Mouse (Mus musculus) erythroblast, adult 5-6 weeks (primary cell): ENCODE results near the gene Kcnj4. TPM values are rescaled to one million over a fixed set of nuclear protein-coding genes. Genes with fewer than 3 reads are reported as not detected.

Source experiments
- ATAC-seq: replicated peaks from 2 replicates; pipeline ENCODE4 v1.8.0; 2016; ENCODE audit warnings: moderate number of reproducible peaks, mild to moderate bottlenecking, moderate TSS enrichment, inconsistent platforms; ENCODE audit not compliant: poor library complexity, low FRiP score, severe bottlenecking
- total RNA-seq, 2 experiments: library from RNA; stranded (forward) in 1 of 2; stranded (reverse) in 1 of 2; fragments of 150-400 nt in 1 of 2; fragments of 200-764, 138-1000 nt in 1 of 2; gene quantifications; 2 replicates each; pipeline versions ENCODE4 v1.2.3 to v1.2.4; 2015 to 2017; ENCODE audit warnings: low replicate concordance in 2 of 2

Gene Kcnj4
- total RNA-seq (2015; ENCODE audit: low replicate concordance) = not detected in 2 replicates
- total RNA-seq (2017; ENCODE audit: low replicate concordance) = not detected in 2 replicates

DNA sequence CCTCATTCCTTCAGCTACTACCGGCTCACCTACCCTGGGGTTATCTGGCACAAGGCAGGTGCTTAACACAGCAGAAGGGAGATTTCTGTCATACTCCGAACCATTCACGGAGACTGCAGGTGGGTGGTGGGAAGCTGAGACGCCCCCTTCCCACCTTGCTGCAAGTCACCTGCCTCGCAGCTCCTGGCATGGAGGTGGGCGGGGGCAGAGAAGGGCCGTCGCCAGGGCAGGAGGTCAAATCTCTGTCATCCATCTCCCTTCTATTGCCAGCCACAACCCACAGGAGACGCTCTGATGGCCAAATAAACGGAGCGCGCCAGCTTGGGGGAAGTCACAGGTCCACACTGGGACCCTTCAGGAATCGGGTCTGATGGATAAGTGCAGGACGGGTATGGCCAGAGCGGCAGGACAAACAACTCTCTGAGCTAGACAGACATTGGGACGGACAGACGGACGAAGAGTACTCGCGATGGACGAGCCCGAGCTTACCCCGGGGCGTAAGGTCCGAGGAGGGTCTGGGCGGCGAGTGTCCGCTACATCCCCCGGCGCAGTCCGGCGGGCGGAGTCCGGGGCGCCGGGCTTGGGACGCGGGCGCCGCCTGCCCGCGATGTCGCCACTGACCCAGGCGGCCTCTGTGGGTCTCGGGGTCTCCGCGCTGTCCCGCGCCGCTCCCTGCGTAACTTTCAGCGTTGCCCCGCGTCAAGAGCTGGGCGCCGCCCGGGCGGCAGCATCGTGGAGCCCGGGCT lies at the start of gene Kcnj4:
Gene Kcnj4 (minus strand): TSS at position 535 of the 746 bp plus-strand sequence.
- no peak for ATAC-seq

DNA sequence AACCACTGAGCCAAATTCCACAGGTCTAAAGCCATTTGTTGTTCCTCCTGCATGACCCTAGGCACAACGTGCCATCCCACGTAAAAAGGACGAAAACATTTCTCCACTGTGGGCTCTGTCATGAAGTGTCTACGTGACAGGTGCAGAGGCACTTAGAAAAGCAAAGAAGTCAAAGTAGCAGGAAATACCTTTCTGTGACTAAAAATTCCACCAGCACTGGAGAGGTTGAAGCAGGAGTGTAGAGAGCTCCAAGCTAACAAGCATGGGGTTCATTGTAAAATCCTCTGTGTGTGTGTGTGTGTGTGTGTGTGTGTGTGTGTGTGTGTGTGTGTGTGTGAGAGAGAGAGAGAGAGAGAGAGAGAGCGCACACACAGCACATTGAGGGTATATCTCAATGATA lies 47.5 kb upstream of the Kcnj4 start:
- ATAC-seq = no peak

DNA sequence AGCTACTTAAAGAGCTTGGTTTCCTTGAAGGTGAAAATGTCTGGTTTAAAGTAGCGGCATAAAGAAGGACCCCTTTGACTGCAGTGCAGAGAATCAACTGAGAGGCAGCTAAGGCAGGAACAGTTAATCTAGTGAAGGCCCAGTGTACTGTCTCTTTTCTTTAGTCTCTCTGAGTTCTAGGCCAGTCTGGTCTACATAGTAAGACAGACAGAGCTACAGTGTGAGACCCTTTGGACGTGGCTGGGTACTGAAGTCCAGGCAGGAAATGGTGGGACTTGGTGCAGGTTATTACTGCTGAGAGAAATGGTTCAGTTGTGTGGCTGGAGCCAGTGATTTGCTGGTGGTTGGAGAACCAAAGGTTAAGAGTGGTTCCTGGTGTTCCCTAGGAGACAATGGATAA lies 43.2 kb upstream of the Kcnj4 start:
- ATAC-seq = no peak

DNA sequence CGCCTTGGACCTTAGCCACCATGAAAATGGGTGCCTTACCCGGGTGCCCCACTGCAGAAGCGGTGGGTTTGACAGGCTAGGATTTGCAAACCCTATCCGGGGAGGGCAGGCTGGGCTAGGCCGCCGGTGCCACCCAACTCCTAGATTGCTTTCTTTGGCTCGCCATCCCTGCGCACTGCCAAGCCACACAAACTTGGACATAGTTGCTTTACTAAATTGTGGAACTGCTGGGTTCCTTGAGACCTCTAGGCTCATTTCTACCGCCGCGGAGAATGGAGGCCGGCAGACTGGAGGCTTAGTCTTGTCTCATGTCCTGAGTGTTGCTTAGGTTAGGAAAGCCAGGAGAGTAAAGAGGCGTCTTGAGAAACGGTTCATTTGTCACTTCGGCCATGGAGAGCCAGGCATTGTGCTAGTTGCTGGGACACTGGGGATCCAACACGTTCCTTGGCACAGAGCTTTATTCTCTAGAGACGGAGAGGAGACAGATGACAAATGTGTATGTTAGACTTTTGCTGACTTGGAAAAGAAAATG lies 42.3 kb upstream of the Kcnj4 start:
- peak; percentile 15; the same call in 1 of the 2 replicates for ATAC-seq

DNA sequence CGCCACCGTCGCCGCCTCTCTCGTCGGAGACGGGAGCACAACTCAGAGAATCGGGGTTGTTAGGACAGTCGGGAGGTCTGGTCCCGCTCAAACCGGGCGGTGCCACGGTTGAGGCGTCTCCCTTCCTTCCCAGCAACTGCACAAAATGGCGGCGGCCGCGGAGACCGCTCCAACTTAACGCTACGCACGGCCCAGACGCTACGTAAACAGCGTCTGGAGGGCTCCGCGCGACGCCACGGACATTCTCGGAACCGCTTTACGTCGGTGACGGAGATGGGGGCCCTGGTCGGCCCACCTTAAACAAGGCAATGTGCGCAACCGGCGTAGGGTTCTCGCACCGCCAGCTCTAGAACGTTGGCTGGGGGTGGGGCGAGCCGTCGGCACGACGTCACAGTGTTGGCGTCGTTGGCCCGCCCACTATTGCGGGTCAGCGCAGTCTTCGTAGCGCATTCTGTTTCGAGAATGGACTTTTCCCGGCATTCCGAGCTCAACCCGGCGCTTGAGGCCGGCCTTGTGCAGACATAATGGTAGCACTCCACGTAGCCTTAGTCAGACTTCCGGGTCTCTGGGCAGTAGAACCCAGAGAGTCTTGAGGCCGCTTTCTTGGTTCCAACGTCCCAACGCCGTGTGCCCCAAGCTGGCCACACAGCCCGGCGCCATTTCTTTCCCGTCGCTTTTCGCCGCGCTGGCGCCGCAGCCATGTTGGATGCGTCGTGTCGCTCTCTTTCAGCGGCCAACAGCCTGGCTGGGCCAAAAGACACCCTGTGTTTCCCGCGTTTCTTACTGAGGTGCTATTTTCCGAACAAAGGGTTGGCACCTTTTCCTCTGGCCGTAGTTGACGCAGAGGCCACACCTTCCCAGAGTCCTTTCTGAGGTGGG lies 41.6 kb upstream of the Kcnj4 start, which contains the start of gene Ddx17:
Gene Ddx17 (minus strand): TSS at position 332 of the 879 bp plus-strand sequence.
- peak; percentile 92 for ATAC-seq

DNA sequence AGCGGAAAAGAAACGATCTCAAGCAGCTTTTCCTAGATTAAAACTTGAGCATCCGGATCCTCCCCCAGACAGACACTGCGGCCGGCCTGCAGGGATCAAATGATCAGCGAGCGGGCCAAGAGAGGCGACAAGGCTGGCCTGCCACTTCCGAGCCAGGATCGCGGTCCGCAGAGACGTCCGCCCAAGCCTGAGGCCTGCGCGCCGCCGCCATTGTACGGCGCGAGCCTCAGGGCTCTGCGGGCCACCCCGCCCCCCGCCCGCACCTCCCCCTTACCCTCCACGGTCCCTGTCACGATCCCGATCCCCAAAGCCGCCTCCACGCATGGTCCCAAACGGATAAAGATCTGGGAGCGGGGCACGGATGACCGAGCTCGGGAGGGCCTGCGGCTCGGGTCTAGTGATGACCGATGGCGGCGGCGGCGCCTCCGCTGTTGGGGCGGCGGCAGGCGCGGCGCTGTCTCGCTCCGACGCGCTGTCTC lies 40.9 kb upstream of the Kcnj4 start:
- peak; percentile 44 for ATAC-seq

DNA sequence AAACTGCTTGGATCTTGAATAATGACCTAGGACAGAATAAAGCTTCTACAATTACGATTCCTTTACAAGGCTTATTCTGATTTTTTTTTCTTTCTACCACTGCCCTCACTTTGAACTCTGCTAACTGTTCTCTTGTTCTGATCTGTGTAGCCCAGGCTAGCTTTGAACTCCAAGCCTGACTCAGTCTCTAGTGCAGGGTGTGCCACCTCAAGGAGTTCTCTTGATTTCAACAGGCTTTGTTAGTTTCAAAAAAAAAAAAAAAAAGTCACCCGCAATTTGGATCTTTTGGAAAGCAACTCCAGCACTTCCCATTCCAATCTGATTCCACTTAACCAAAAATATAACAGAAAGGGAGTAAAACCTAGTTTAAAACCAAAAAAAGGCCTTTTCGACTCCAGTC lies 40.5 kb upstream of the Kcnj4 start:
- no peak for ATAC-seq

DNA sequence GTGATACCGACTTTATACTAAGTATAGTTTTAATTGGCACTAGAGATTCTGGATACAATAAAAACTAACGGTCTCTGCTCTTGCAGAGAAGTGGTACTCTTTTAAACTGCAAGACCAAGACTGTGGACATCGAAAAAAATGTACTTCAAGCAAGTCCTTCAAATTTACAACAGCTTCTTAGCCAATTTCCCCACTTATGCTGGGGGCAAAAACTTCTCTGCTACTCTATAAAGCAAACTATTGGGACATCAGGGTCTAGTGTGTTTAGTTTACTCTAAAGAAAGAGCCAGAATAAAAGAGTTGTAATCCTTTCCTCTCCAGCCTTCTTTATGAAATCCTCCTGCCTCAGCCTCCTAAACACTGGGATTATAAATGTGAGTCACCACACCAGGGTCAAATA lies 38.9 kb upstream of the Kcnj4 start:
- no peak for ATAC-seq

DNA sequence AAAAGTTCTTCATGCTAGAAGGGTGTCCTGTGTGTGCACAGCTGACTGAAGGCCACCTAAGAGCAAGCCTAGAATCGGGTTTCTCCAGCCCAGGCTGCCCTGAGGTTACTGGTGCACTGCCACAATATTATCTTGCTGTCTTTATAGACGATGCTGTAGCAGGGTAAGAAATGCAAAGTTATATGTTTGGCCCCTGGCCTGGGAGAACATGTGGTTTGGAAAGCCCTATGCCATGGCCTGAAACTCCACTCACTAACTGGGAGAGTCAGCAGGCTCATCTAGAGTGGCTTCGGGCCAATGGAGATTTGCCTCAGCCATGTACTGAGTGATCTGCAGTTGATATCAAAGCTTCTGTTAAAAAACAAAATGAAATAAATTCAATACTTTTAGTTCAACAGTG lies 28.8 kb upstream of the Kcnj4 start:
- no peak for ATAC-seq

DNA sequence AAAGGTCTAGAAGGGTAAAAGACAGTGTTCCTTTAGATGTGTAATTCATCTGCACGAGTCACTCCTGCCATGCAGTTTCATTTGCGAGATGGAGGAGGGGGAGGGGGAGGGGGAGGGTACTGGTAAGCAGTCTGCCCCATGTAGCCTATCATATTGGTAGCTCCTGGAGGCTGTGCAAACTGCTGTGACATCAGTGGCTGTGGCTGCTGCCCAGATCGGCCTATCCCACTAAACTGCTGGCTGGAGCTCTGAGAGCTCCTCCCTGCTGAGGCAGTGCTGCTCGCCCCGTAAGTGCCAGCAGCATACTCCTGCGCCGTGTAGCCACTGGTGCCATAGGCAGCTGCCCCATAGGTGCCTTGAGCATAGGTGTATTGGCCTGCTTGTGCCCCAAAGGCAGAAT lies 24.9 kb upstream of the Kcnj4 start:
- ATAC-seq = no peak

DNA sequence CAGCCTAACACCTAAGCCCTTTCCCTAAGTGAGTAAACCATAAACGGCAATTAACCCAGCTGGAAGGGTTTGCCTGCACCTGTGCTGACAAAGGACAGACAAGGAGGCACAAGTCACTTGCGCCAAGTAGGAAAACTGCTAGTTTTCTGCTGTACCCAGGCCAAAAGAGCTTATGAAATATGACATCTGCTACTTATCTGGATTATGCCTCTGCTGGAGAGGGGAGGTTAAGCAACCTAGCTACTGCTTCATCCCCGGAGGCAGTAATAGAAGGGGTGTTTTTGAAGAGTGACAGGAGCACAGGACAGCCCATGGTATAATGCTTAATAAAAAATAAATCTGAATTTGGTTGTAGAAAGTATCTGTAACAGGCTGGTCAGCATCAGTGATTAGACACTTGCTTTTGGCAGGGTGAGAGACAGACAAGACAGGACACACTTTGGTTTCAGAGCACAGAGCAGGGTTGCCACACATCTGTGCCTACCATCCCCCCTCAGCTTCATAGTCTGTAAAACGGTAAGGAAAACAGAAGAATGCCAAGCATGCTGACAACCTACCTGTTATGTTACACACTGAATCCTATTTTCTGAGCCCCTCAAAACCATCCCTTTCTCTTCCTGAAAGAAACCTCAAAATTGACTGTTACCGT lies 23.1 kb upstream of the Kcnj4 start:
- no peak for ATAC-seq

DNA sequence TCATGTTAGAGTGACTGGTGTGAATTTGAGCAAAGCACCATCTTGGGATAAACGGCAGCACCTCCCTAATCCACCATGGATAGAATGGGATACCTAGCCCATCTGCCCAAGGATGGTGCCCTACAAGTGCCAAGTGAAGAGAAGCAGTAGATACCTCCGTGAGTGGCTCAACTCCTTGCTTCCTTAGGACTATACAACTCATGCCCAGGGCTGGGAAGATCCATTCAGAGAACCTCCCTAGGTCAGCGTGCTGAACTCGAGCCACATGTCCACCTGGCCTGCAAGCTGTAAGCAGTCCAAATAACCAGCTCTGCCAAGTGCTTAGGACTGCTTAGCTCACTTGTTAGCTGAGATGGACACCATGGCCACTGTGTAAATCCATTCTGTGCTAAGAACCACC lies 22.2 kb upstream of the Kcnj4 start:
- ATAC-seq = no peak

DNA sequence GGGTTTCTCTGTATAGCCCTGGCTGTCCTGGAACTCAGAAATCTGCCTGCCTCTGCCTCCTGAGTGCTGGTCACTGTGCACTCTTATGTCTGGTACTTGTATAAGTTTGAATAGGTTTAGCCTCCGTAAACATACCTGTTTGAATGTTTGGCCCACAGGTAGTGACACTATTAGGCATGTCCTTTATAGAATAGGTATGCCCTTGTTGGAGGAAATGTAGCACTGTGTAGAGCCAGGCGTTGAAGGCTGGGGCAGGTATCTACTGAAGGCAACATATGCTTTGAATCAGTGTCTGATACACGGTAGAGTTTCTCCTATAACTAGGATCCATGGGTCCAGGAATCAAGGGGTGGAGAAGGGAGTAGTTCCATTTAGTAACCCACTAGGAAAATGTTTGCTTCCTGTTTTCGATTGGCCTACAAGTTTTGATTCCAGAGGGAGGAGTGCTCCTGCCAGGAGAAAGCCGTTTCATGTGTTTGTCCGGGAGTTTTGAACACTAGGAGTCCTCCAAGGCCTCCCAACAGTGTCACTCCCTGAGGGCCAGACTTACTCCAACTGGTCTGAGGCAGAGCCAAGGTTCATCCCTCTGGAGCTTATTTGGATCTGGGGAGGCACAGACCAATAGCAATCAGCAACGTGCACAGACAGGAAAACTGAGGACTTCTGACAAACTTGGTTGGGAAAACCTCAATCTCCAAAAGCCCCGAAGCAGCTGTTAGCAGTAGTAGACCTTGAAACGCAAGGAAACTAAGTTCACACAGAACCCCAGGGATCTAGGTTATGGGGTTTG lies 21.1 kb upstream of the Kcnj4 start:
- ATAC-seq = no peak

DNA sequence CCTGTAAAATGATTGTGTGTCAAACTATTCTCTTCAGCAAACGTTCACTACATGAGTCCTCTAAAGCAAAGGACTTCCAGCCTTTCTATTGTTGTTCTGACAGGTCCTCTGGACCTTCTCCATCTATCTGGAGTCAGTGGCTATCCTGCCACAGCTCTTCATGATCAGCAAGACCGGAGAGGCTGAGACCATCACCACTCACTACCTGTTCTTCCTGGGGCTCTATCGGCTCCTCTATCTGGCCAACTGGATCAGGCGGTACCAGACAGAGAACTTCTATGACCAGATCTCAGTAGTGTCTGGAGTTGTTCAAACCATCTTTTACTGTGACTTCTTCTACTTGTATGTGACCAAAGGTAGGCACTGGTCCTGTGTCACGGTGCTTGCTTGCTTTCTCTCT lies 20.5 kb upstream of the Kcnj4 start:
- ATAC-seq = no peak

DNA sequence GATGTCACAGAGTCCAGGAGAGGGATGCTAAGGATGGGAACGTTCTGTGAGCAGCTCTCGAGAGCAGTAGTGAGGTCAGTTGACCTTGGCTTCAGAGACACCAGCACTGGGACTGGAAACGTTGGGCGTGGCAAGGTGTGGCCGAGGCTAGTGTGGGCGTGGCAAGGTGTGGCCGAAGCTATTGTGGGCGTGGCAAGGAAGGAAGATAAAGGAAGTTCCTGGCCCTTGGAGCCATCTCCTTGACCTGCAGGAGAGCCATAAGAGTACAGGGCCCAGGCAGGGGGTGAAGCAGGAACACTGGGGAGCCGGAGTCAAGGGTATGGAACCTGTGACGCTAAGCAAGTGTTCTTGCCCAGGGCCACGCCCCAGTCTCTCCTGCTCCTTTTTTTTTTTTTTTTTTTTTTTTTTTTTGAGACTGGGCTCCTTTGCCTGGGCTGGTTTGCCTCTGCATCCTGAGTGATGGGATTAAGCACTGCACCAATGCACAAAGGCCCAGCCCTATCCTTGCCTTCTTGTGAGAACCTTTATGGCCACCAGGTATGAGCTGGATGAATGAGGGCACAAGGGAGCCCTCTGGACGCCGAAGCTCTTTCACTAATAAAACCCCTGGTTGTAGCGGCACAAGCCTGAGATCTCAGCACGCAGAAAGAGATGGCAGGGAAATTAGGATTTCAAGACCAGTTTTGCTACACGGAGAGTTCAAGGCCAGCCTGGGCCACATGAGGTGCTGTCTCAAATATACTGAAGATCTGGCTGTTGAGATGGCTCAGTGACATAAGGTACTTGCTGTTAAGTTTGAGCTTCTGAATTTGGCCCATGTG lies 14.6 kb upstream of the Kcnj4 start:
- 0 out of 2 replicates have a peak, but pooled peaks have one; percentile 30 for ATAC-seq

DNA sequence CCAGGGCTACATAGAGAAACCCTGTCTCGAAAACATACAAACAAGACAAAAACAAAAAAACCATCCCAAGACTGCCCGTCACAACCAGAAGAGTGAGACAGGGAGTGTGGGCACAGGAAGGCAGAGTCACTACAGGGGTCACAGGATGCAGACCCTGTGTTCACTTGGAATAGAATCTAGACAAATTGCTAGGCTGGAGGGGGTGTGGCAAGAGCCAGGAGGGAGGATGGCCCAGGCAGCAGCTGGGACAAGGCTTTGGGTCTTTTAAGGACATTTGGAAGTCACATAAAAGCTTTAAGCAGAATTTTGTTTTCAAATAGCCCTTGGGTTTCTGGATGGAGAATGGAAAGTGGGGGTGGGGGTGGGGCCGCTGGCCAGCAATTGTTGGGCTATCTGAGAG lies 13.5 kb upstream of the Kcnj4 start:
- no peak for ATAC-seq

DNA sequence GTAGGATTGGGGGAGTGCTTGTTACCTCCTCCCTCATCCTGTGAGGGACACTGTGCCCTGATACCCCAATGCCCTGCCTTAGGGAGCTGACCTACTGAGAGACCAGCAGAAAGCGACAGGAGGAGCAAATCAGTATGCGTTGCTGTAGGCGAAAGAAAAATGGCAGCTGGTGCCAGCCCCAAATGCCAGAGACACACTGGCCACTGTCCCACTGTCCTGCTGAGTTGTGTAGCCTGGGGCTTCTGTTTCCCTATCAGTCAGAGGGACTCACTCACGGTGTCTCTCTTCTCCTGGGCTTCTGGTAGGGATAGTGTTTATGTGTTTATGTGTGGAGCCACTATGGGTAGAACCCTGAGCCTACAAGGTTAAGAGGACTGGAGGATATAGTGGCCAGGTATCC lies 12.7 kb upstream of the Kcnj4 start:
- no peak for ATAC-seq
